Mouse (Mus musculus) erythroblast, embryonic 14.5 days (primary cell): Measurements from ENCODE around the gene Tlr7.
"Not testable (repeated sequence)": the region's sequence is repeated elsewhere in the genome, so short reads cannot be mapped to it uniquely, and the experiment has no call there.

Source experiments
- GATA1 ChIP-seq: IDR thresholded peaks from 2 replicates; pipeline ENCODE4 v1.6.1; 2012; ENCODE audit warnings: low read length, inconsistent platforms, mixed read lengths
- TAL1 ChIP-seq: IDR thresholded peaks from 3 replicates; pipeline ENCODE4 v1.6.1; 2012; ENCODE audit warnings: low read length, inconsistent platforms, mixed read lengths

GRCm38 (mm10) chrX:167302061-167302460, 28.3 kb downstream of the Tlr7 start:
- not testable (repeated sequence) for TF ChIP-seq TAL1, GATA1
